Mouse (Mus musculus) urinary bladder, adult 2 months (tissue): ENCODE data around the gene A730071L15Rik. TPM values are rescaled to one million over a fixed set of nuclear protein-coding genes. Genes with fewer than 3 reads are reported as not detected.

Source experiments
- polyA plus RNA-seq: library from polyadenylated mRNA; depleted of rRNA; stranded (reverse); fragments of >200 nt; gene quantifications from 2 replicates; pipeline ENCODE4 v1.2.3, GENCODE M21; 2012; rRNA removed

The A730071L15Rik gene
- polyA plus RNA-seq, 1 experiment = 0.32 TPM

Other genes starting within 250 kb of the A730071L15Rik start
- 0.03 and 0.08 TPM in 2 replicates for gene Gck, start 249.9 kb upstream of the A730071L15Rik start, polyA plus RNA-seq
- 35.5 and 45.1 TPM in 2 replicates for gene Ykt6, start 244.3 kb upstream of the A730071L15Rik start, polyA plus RNA-seq
- 3.0 and 3.9 TPM in 2 replicates for gene Camk2b, start 133.7 kb upstream of the A730071L15Rik start, polyA plus RNA-seq
- gene Nudcd3, start 386 bp downstream of the A730071L15Rik start, polyA plus RNA-seq = 49.9 and 57.6 TPM in 2 replicates
- gene Npc1l1, start 30.1 kb downstream of the A730071L15Rik start, polyA plus RNA-seq = 0.16 and 0.18 TPM in 2 replicates
- 34.1 and 38.8 TPM in 2 replicates for gene Ddx56, start 67.7 kb downstream of the A730071L15Rik start, polyA plus RNA-seq
- gene Tmed4, start 74.8 kb downstream of the A730071L15Rik start, polyA plus RNA-seq = 83.0 and 98.1 TPM in 2 replicates
- 94.0 and 133 TPM in 2 replicates for gene Ogdh, start 91.6 kb downstream of the A730071L15Rik start, polyA plus RNA-seq
- 12.4 and 33.6 TPM in 2 replicates for gene Zmiz2, start 189.0 kb downstream of the A730071L15Rik start, polyA plus RNA-seq
- 1,961 and 2,442 TPM in 2 replicates for gene Ppia, start 215.4 kb downstream of the A730071L15Rik start, polyA plus RNA-seq
- gene H2afv, start 244.4 kb downstream of the A730071L15Rik start, polyA plus RNA-seq = 97.0 and 110 TPM in 2 replicates